Mouse (Mus musculus) heart, postnatal 0 days (tissue): ENCODE measurements at regions not wholly inside any gene's neighbourhood (a gene's known extent, or its start where the extent isn't known, plus 50 kb on each side); places are given as distances from the start of the nearest gene placed in this dataset.

Experiments
- CTCF ChIP-seq: IDR thresholded peaks from 2 replicates; pipeline ENCODE4 v1.5.1; 2016; ENCODE audit warnings: antibody characterized with exemption, control low read depth, low read depth
- EP300 ChIP-seq: IDR thresholded peaks from 2 replicates; pipeline ENCODE4 v1.6.1; 2016; ENCODE audit warnings: antibody characterized with exemption, low read depth

DNA sequence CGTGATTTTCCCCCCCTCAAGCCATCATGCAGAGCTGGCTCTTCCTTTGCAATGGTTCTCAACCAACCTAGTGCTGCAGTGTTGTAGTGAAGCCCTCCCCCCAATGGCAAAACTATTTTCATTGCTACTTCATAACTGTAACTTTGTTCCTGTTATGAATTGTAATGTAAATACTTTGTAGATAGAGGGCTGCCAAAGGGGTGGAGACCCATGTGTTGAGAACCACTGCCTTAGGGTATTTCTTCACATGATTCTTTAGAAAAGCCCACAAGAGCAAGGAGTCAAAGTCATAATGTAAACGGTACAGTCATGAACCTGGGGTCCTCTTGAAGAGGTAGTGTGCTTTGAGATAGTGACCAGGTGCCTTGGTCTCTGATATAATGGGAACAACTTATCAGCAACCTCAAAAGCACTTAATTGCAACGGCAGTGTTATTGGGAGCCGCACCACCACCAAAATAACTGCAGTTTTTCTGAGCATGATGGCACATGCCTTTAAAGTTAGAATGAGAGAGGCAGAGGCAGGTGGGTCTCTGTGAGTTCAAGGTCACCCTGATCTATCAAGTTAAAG, 72.4 kb upstream of the Trim2 start:
- TF ChIP-seq CTCF (no peak), EP300 (no peak)
